Mouse (Mus musculus): Measurements from ENCODE around the gene Pfkfb1. TPM values are rescaled to one million over a fixed set of nuclear protein-coding genes. Genes with fewer than 3 reads are reported as not detected.

The Pfkfb1 gene
- polyA plus RNA-seq (2014; fragmentation: Nextera tagmentation; extraction: Ambion mirVana): 8.7 and 8.9 TPM in 2 replicates

DNA sequence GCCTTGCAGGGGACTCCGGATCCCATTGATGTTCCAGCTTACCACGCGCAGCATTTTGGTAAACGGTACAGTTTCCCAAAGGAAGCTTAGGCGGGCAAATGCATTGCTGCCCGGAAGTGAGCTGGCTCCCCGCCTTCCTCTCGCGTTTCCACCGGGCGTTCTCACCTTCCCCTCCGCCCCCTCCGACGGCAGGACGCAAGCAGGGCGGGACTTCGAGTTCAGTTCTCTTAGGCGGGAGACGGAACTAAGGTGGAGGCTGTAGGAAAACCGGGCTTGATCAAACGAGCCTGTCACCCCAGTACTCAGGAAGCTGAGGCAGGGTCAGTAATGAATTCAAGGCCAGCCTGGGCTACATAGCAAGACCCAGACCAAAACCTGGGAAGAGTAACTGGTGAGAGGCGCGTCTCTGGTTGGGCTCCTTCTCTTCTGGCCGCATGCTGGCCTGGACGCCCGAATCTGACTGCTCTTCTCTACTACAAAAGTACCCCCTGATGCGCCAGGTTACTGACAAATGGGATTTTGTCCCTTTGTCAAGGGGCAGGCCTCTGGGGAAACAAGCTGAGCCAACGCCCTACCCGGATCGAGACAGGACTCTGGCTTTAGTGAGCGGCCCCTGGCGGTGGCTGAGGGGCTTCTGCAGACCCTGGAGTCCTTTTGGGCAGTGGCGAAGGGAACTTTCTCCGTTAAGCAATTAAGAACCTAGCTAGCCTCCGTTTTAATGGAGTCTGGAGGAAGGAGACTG is at the start of gene Pfkfb1:
Gene Pfkfb1 (plus strand): TSS at position 207 of the 742 bp plus-strand sequence.
- peak; percentile 91 for ATAC-seq (replicated peaks; ENCODE audit: low FRiP score, low TSS enrichment, low read depth)
- Histone ChIP-seq H3K4me2 (ENCODE audit: low read length) (peak within 1 kb of the TSS; percentile 55), H3K9ac (ENCODE audit: low read length) (peak within 1 kb of the TSS; percentile 60), H3K27me3 (replicated peaks; ENCODE audit: control insufficient read depth, insufficient read depth, low read length) (no peaks in the 10 kb centered on the region; the same call in 1 of the 2 replicates), H3K9me3 (ENCODE audit: control insufficient read depth, low read length) (no peaks in the 10 kb centered on the region), H3K4me1 (replicated peaks; ENCODE audit: control insufficient read depth, insufficient read depth, low read length) (no peaks in the 10 kb centered on the region), H3K36me3 (ENCODE audit: control insufficient read depth, insufficient read depth, low read length) (peaks cover 19% of the 10 kb centered on the region), H3K27ac (ENCODE audit: low read depth) (peak within 1 kb of the TSS; percentile 72), H3K4me3 (ENCODE audit: low read depth, low read length) (peak within 1 kb of the TSS; percentile 52)
- 14% methylated on average over 35 of the region's 35 CpGs for WGBS
- DNase-seq (ENCODE audit: low spot score): peak; percentile 82

DNA sequence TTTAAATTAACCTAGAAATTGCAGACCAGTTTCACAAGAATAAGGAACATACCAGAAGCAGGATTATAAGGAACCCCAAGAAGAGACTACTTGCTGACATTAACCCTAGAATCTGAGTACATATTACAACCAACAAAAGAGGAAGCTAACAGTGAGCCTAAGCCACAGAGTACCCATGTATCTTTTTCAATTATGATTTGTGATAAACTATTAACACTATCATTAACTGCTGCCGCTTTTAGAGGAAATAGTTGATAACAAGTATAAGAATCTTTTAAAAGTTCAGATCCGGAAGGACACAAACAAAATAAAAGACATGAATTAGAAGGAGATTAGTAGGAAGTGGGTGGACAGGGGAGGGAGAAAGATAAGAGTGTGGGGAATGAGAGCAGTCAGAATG is 47.9 kb upstream of the Pfkfb1 start:
- Histone ChIP-seq H3K27me3 (replicated peaks; ENCODE audit: control insufficient read depth, insufficient read depth, low read length) (no peaks in the 10 kb centered on the region), H3K4me2 (ENCODE audit: low read length) (no peak overlapping the region), H3K9me3 (ENCODE audit: control insufficient read depth, low read length) (no peaks in the 10 kb centered on the region), H3K4me3 (ENCODE audit: low read depth, low read length) (no peak overlapping the region), H3K36me3 (ENCODE audit: control insufficient read depth, insufficient read depth, low read length) (no peaks in the 10 kb centered on the region), H3K27ac (ENCODE audit: low read depth) (no peak overlapping the region), H3K4me1 (replicated peaks; ENCODE audit: control insufficient read depth, insufficient read depth, low read length) (no peaks in the 10 kb centered on the region), H3K9ac (ENCODE audit: low read length) (no peak overlapping the region)
- DNase-seq (ENCODE audit: low spot score) (no peak), ATAC-seq (replicated peaks; ENCODE audit: low FRiP score, low TSS enrichment, low read depth) (no peak)
- WGBS: 86% methylated on average over 2 of the region's 2 CpGs

DNA sequence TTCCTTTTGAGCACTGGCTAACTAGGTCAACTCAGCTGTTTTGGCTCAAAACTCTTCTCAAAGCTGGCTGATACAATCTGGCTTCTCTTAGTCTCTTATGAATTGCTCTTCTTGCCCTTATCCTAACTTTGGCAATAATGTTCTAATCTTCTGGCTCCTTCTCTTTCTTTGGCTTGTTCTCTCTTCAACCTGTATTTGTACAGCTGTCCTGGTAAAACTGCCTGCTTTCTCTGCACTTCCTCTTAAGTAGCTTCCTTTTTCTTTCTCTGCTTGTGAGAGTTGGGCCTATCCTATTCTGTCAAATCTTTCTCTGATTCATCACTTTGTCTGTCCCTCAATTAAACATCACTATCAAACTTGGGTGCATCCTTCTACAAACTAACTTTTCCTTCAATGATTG is 46.3 kb upstream of the Pfkfb1 start:
- Histone ChIP-seq H3K9ac (ENCODE audit: low read length) (no peak overlapping the region), H3K4me1 (replicated peaks; ENCODE audit: control insufficient read depth, insufficient read depth, low read length) (no peaks in the 10 kb centered on the region), H3K4me2 (ENCODE audit: low read length) (no peak overlapping the region), H3K9me3 (ENCODE audit: control insufficient read depth, low read length) (no peaks in the 10 kb centered on the region), H3K27me3 (replicated peaks; ENCODE audit: control insufficient read depth, insufficient read depth, low read length) (no peaks in the 10 kb centered on the region), H3K4me3 (ENCODE audit: low read depth, low read length) (no peak overlapping the region), H3K27ac (ENCODE audit: low read depth) (no peak overlapping the region), H3K36me3 (ENCODE audit: control insufficient read depth, insufficient read depth, low read length) (no peaks in the 10 kb centered on the region)
- ATAC-seq (replicated peaks; ENCODE audit: low FRiP score, low TSS enrichment, low read depth) (no peak), DNase-seq (ENCODE audit: low spot score) (no peak)

DNA sequence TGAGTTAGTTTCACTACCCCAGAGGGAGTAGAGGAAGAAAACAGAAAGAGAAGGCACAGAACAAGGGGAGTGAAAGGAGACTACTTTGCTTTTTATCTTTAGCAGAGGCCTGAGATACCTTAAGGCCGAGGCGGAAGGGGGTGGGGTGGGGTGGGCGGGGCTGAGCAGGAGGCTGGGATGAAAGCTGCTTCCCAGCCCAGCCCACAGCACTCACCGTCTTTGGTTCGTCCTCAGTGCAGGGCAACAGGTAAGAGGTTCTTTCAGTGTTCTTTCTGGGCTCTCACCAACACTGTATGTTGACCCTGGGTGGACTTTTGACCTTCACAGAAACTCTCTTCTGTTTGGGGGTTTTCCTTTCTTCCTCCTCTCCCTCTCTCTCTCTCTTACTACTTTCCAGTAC is 40.8 kb upstream of the Pfkfb1 start, which contains the start of gene Alas2:
Gene Alas2 (plus strand): TSS at position 137 of the 400 bp plus-strand sequence.
- H3K4me1 ChIP-seq (replicated peaks; ENCODE audit: control insufficient read depth, insufficient read depth, low read length): no peaks in the 10 kb centered on the region
- H3K4me3 ChIP-seq (ENCODE audit: low read depth, low read length): no peak within 1 kb of the TSS
- no peak within 1 kb of the TSS for H3K27ac ChIP-seq (ENCODE audit: low read depth)
- H3K4me2 ChIP-seq (ENCODE audit: low read length): no peak within 1 kb of the TSS
- H3K36me3 ChIP-seq (ENCODE audit: control insufficient read depth, insufficient read depth, low read length): no peaks in the 10 kb centered on the region; the same call in 1 of the 2 replicates
- no peak within 1 kb of the TSS for H3K9ac ChIP-seq (ENCODE audit: low read length)
- H3K9me3 ChIP-seq (ENCODE audit: control insufficient read depth, low read length): no peaks in the 10 kb centered on the region
- WGBS: 53% methylated on average over 5 of the region's 5 CpGs
- ATAC-seq (replicated peaks; ENCODE audit: low FRiP score, low TSS enrichment, low read depth): no peak
- H3K27me3 ChIP-seq (replicated peaks; ENCODE audit: control insufficient read depth, insufficient read depth, low read length): no peaks in the 10 kb centered on the region
- no peak for DNase-seq (ENCODE audit: low spot score)

DNA sequence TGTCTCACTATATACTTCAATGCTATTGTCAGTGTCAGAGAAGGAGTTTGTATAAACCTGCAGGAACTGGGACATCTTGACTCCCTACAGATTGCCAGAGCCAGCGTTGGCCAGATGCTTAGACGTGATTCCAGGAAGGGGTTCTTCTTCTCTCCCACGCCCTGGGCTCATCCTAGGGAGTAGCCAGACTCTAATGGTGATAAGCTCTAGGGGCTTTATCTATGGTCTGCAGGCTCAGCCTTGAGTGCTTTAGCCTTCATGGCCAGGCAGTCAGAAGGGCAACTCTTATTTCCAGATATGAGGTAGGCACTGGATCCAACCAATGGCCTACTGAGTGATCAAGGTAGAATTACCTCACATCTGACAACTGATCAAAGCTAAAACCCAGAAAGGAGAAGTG is 38.4 kb upstream of the Pfkfb1 start:
- H3K27me3 ChIP-seq (replicated peaks; ENCODE audit: control insufficient read depth, insufficient read depth, low read length): no peaks in the 10 kb centered on the region
- DNase-seq (ENCODE audit: low spot score) (no peak), ATAC-seq (replicated peaks; ENCODE audit: low FRiP score, low TSS enrichment, low read depth) (no peak)
- no peaks in the 10 kb centered on the region for H3K9me3 ChIP-seq (ENCODE audit: control insufficient read depth, low read length)
- no peaks in the 10 kb centered on the region for H3K4me1 ChIP-seq (replicated peaks; ENCODE audit: control insufficient read depth, insufficient read depth, low read length)
- H3K36me3 ChIP-seq (ENCODE audit: control insufficient read depth, insufficient read depth, low read length): no peaks in the 10 kb centered on the region; the same call in 1 of the 2 replicates
- WGBS: 80% methylated on average over 3 of the region's 3 CpGs
- H3K27ac ChIP-seq (ENCODE audit: low read depth): no peak overlapping the region
- H3K4me3 ChIP-seq (ENCODE audit: low read depth, low read length): no peak overlapping the region
- no peak overlapping the region for H3K9ac ChIP-seq (ENCODE audit: low read length)
- H3K4me2 ChIP-seq (ENCODE audit: low read length): no peak overlapping the region

DNA sequence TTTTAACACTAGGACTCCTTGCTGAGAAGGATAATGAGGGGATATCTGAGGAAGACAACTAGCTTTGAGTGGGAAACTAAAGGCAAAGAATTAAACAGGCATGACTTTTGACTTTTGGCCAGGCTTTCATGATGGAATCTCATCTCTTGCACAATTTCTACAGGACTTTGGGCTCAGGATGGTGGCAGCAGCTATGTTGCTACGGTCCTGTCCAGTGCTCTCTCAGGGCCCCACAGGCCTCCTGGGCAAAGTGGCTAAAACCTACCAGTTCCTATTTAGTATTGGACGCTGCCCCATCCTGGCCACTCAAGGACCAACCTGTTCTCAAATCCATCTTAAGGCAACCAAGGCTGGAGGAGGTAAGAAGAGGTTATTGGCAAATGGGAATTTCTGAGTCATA is 36.0 kb upstream of the Pfkfb1 start:
- Histone ChIP-seq H3K4me2 (ENCODE audit: low read length) (no peak overlapping the region), H3K4me1 (replicated peaks; ENCODE audit: control insufficient read depth, insufficient read depth, low read length) (no peaks in the 10 kb centered on the region), H3K27ac (ENCODE audit: low read depth) (no peak overlapping the region), H3K4me3 (ENCODE audit: low read depth, low read length) (no peak overlapping the region), H3K27me3 (replicated peaks; ENCODE audit: control insufficient read depth, insufficient read depth, low read length) (no peaks in the 10 kb centered on the region), H3K36me3 (ENCODE audit: control insufficient read depth, insufficient read depth, low read length) (no peaks in the 10 kb centered on the region; the same call in 1 of the 2 replicates), H3K9ac (ENCODE audit: low read length) (no peak overlapping the region), H3K9me3 (ENCODE audit: control insufficient read depth, low read length) (no peaks in the 10 kb centered on the region)
- WGBS: 89% methylated on average over 2 of the region's 2 CpGs
- DNase-seq (ENCODE audit: low spot score): no peak
- no peak for ATAC-seq (replicated peaks; ENCODE audit: low FRiP score, low TSS enrichment, low read depth)

DNA sequence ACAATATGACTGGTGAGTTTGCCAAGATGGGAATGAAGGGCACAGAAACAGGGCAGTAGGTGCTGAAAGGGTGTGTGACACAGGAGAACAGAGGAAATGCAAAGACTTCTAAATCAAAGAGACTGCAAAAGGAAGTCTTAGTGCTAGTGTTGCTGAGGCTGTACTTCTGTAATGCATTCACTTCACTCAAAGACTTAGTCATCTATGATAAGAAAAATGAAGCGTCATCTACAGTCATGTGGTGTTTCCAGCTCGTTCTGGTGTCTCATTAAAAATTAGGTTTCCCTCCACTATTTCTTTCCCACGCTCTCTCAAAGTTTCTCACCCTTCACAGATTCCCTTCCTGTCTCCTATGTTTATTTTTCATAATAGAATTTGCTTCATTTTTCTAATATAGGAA is 34.0 kb upstream of the Pfkfb1 start:
- no peak overlapping the region for H3K9ac ChIP-seq (ENCODE audit: low read length)
- no peaks in the 10 kb centered on the region for H3K9me3 ChIP-seq (ENCODE audit: control insufficient read depth, low read length)
- no peak overlapping the region for H3K4me3 ChIP-seq (ENCODE audit: low read depth, low read length)
- DNase-seq (ENCODE audit: low spot score): no peak
- WGBS: 85% methylated on average over 3 of the region's 3 CpGs
- H3K27me3 ChIP-seq (replicated peaks; ENCODE audit: control insufficient read depth, insufficient read depth, low read length): no peaks in the 10 kb centered on the region
- H3K27ac ChIP-seq (ENCODE audit: low read depth): no peak overlapping the region
- H3K4me2 ChIP-seq (ENCODE audit: low read length): no peak overlapping the region
- H3K4me1 ChIP-seq (replicated peaks; ENCODE audit: control insufficient read depth, insufficient read depth, low read length): no peaks in the 10 kb centered on the region
- no peak for ATAC-seq (replicated peaks; ENCODE audit: low FRiP score, low TSS enrichment, low read depth)
- H3K36me3 ChIP-seq (ENCODE audit: control insufficient read depth, insufficient read depth, low read length): no peaks in the 10 kb centered on the region; the same call in 1 of the 2 replicates

DNA sequence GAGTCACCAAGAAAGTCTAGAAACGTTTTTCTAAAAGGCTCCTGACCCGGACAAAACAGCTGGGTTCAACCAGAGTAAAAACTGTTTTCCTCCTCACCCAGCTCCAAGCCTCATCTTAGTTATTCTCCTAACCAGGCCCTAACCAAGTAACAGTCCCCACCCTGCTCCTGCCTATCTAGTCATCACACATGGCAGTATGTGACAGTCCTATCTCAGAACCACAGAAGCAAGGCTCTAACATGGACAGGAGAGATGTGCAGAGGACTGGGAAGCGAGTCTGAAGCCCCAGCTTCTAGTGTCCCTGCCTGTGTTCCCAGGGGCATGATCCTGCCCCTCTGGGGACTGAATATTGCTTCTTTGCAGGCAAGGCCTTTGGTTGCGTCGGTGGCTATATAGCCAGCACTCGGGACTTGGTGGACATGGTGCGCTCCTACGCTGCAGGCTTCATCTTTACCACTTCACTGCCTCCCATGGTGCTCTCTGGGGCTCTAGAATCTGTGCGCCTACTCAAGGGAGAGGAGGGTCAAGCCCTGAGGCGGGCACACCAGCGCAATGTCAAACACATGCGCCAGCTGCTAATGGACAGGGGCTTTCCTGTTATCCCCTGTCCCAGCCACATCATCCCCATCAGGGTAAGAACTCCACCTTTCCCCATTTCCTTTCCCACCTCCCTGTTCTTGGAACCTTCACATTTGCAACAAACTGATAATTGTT is 23.2 kb upstream of the Pfkfb1 start:
- 90% methylated on average over 12 of the region's 12 CpGs for WGBS
- H3K9me3 ChIP-seq (ENCODE audit: control insufficient read depth, low read length): no peaks in the 10 kb centered on the region
- H3K27me3 ChIP-seq (replicated peaks; ENCODE audit: control insufficient read depth, insufficient read depth, low read length): no peaks in the 10 kb centered on the region
- no peak for DNase-seq (ENCODE audit: low spot score)
- H3K27ac ChIP-seq (ENCODE audit: low read depth): no peak overlapping the region
- no peak for ATAC-seq (replicated peaks; ENCODE audit: low FRiP score, low TSS enrichment, low read depth)
- no peak overlapping the region for H3K9ac ChIP-seq (ENCODE audit: low read length)
- H3K4me3 ChIP-seq (ENCODE audit: low read depth, low read length): no peak overlapping the region
- H3K36me3 ChIP-seq (ENCODE audit: control insufficient read depth, insufficient read depth, low read length): peaks cover under 1% of the 10 kb centered on the region; the same call in 1 of the 2 replicates
- H3K4me1 ChIP-seq (replicated peaks; ENCODE audit: control insufficient read depth, insufficient read depth, low read length): no peaks in the 10 kb centered on the region
- H3K4me2 ChIP-seq (ENCODE audit: low read length): no peak overlapping the region
